10 mouse cellular contexts compared by ENCODE assay signal in genomic region chr5:139404801-139405401, GRCm38 (mm10). TPM values are rescaled to one million over a fixed set of nuclear protein-coding genes. Genes with fewer than 3 reads are reported as not detected.
A peak's percentile ranks its signal among the peaks of the same experiment; 100 is the strongest.
DNase-seq lines count a peak whose midpoint lies in the region; ATAC-seq lines count a peak whose summit lies in the region.
"Had no signal": no experiment of that assay in that cellular context is flagged by ENCODE, and none has a peak within 500 bp of the region (broad histone marks: within the 10 kb centered on the region; RNA-seq: fewer than 3 reads in every experiment).

Gene C130050O18Rik (plus strand): TSS chr5:139405280.

- H3K27ac ChIP-seq in heart, embryonic 10.5 days: peak within 1 kb of the TSS; percentile 59
- peak within 1 kb of the TSS; percentile 32; the same call in 1 of the 2 replicates for H3K27ac ChIP-seq in heart, embryonic 15.5 days

- intact Hi-C loops in heart, postnatal 14 days (cut with DNase I): no loop called here

- WGBS in heart, embryonic 10.5 days: 61% methylated on average over 6 of the region's 6 CpGs
- 77% methylated on average over 6 of the region's 6 CpGs for WGBS in heart, embryonic 15.5 days

- peaks cover 43% of the 10 kb centered on the region for H3K4me1 ChIP-seq in heart, embryonic 10.5 days
- H3K4me1 ChIP-seq in heart, embryonic 15.5 days (replicated peaks): peaks cover 29% of the 10 kb centered on the region

- H3K36me3 ChIP-seq in heart, embryonic 10.5 days: no peaks in the 10 kb centered on the region
- H3K36me3 ChIP-seq in heart, embryonic 15.5 days: no peaks in the 10 kb centered on the region

- no peak for ATAC-seq in heart, embryonic 15.5 days (replicated peaks; ENCODE audit: insufficient number of reproducible peaks, insufficient read depth, low FRiP score, low read depth)

- H3K27me3 ChIP-seq in heart, embryonic 10.5 days (ENCODE audit: insufficient read depth, poor library complexity, severe bottlenecking): peaks cover 34% of the 10 kb centered on the region
- H3K27me3 ChIP-seq in heart, embryonic 15.5 days: no peaks in the 10 kb centered on the region

- H3K9me3 ChIP-seq in heart, embryonic 10.5 days: no peaks in the 10 kb centered on the region
- H3K9me3 ChIP-seq in heart, embryonic 15.5 days (replicated peaks): no peaks in the 10 kb centered on the region

- no peak within 1 kb of the TSS for H3K4me3 ChIP-seq in heart, embryonic 10.5 days
- no peak within 1 kb of the TSS for H3K4me3 ChIP-seq in heart, embryonic 15.5 days

- DNase-seq in heart, embryonic 10.5 days (ENCODE audit: low spot score): no peak
- DNase-seq in heart, postnatal 14 days: no peak
- DNase-seq in 416B (ENCODE audit: low read depth) (peak; percentile 89), adipocyte (ENCODE audit: low spot score) (no peak)
- peak; percentile 72 for DNase-seq in lung, postnatal 36 days
- DNase-seq in embryo, embryonic 10 days (ENCODE audit: low spot score): no peak
- no peak for DNase-seq in adrenal gland, postnatal 4 days (ENCODE audit: low spot score in 2 of 2)
- DNase-seq: kidney, adult 9 months; right cerebral cortex, postnatal 25 days had no signal

- no peak within 1 kb of the TSS for H3K4me2 ChIP-seq in heart, embryonic 15.5 days

- H3K9ac ChIP-seq in heart, embryonic 15.5 days: no peak within 1 kb of the TSS

RNA-seq across cellular contexts. Expression of gene C130050O18Rik, which starts in this region (rescaled TPM):
- polyA plus RNA-seq in heart, embryonic 10.5 days (2016; fragmentation: Nextera tagmentation; extraction: Ambion mirVana): 0.28 and 0.45 TPM in 2 replicates
- total RNA-seq in heart, postnatal 14 days (2021): under 1 TPM; 0.74 to 0.80 TPM
- polyA plus RNA-seq in heart, embryonic 15.5 days (2015; fragmentation: Nextera tagmentation; extraction: Ambion mirVana): 0.63 and 0.76 TPM in 2 replicates
- total RNA-seq in adrenal gland, postnatal 4 days (2021): under 1 TPM; 0.48 to 0.93 TPM

Comparison
In these comparisons a context has a peak if more than half of its experiments do, and no peak if none do; other contexts are left out.
1. DNase-seq: peak in 416B (single experiment) and lung, postnatal 36 days (single experiment); none in heart, embryonic 10.5 days (single experiment), heart, postnatal 14 days (0 of 2), adipocyte (single experiment), embryo, embryonic 10 days (single experiment) and adrenal gland, postnatal 4 days (0 of 2).